Mouse (Mus musculus): Measurements from ENCODE around the gene Arhgef25.
A peak's percentile ranks its signal among the peaks of the same experiment; 100 is the strongest.

Gene Arhgef25

GRCm38 (mm10) chr10:127185506-127185905, 4.4 kb downstream of the Arhgef25 start:
- no peak for DNase-seq (ENCODE audit: low spot score)

GRCm38 (mm10) chr10:127185101-127185500, 4.8 kb downstream of the Arhgef25 start:
- DNase-seq (ENCODE audit: low spot score), result no peak

- no peak for DNase-seq (ENCODE audit: low spot score)
These were observed 6.1 kb downstream of the Arhgef25 start for GRCm38 (mm10) chr10:127183759-127184158.

GRCm38 (mm10) chr10:127182624-127183023, 7.3 kb downstream of the Arhgef25 start:
- DNase-seq (ENCODE audit: low spot score), result no peak

GRCm38 (mm10) chr10:127181566-127181965, 8.3 kb downstream of the Arhgef25 start:
- DNase-seq (ENCODE audit: low spot score), result no peak

GRCm38 (mm10) chr10:127180695-127181047, 9.2 kb downstream of the Arhgef25 start:
- DNase-seq (ENCODE audit: low spot score), result no peak

- no peak for DNase-seq (ENCODE audit: low spot score)
These were observed 9.8 kb downstream of the Arhgef25 start, which contains the start of gene Slc26a10 for GRCm38 (mm10) chr10:127179871-127180694. TSS of gene Slc26a10 (minus strand) at chr10:127180645.

GRCm38 (mm10) chr10:127178286-127179027, 11.4 kb downstream of the Arhgef25 start:
- no peak for DNase-seq (ENCODE audit: low spot score)

- peak; percentile 67 for DNase-seq (ENCODE audit: low spot score)
These were observed 12.2 kb downstream of the Arhgef25 start for GRCm38 (mm10) chr10:127177719-127178118.

GRCm38 (mm10) chr10:127177235-127177634, 12.6 kb downstream of the Arhgef25 start:
- no peak for DNase-seq (ENCODE audit: low spot score)

GRCm38 (mm10) chr10:127176756-127177155, 13.1 kb downstream of the Arhgef25 start:
- DNase-seq (ENCODE audit: low spot score), result no peak

- no peak for DNase-seq (ENCODE audit: low spot score)
These were observed 13.7 kb downstream of the Arhgef25 start for GRCm38 (mm10) chr10:127176228-127176627.

- DNase-seq (ENCODE audit: low spot score), result no peak
These were observed 15.7 kb downstream of the Arhgef25 start for GRCm38 (mm10) chr10:127174170-127174569.

GRCm38 (mm10) chr10:127173148-127174065, 16.5 kb downstream of the Arhgef25 start:
- no peak for DNase-seq (ENCODE audit: low spot score)

GRCm38 (mm10) chr10:127171631-127172200, 18.2 kb downstream of the Arhgef25 start:
- DNase-seq (ENCODE audit: low spot score), result no peak

GRCm38 (mm10) chr10:127170837-127171272, 19.0 kb downstream of the Arhgef25 start:
- no peak for DNase-seq (ENCODE audit: low spot score)

GRCm38 (mm10) chr10:127170002-127170401, 19.9 kb downstream of the Arhgef25 start:
- no peak for DNase-seq (ENCODE audit: low spot score)

GRCm38 (mm10) chr10:127167614-127168192, 22.2 kb downstream of the Arhgef25 start:
- DNase-seq (ENCODE audit: low spot score), result no peak

GRCm38 (mm10) chr10:127166771-127167613, 22.9 kb downstream of the Arhgef25 start:
- DNase-seq (ENCODE audit: low spot score), result no peak

- no peak for DNase-seq (ENCODE audit: low spot score)
These were observed 23.5 kb downstream of the Arhgef25 start for GRCm38 (mm10) chr10:127166404-127166715.

Data from left cerebral cortex, adult 11 months (tissue).